Mouse (Mus musculus) cerebellum, adult 2 months (tissue): Measurements from ENCODE around the gene Atp1a2.

Experiments used
- CTCF ChIP-seq: fragments of 200-500 bp; IDR thresholded peaks from 2 replicates; pipeline ENCODE4 v1.5.1; 2011; ENCODE audit warnings: low read depth, mild to moderate bottlenecking, control low read depth, low read length, moderate library complexity, borderline replicate concordance; ENCODE audit not compliant: insufficient read depth
- POLR2A ChIP-seq: fragments of 200-500 bp; IDR thresholded peaks from 2 replicates; pipeline ENCODE4 v1.6.1; 2011; ENCODE audit warnings: low read length, control low read depth, borderline replicate concordance; ENCODE audit not compliant: insufficient read depth

- no peak for TF ChIP-seq POLR2A
- no peak for TF ChIP-seq CTCF
Measured at GRCm38 (mm10) chr1:172343914-172344313, 46.0 kb upstream of the Atp1a2 start.
